Mouse (Mus musculus): ENCODE data around the gene Srpr.

Srpr gene

DNA sequence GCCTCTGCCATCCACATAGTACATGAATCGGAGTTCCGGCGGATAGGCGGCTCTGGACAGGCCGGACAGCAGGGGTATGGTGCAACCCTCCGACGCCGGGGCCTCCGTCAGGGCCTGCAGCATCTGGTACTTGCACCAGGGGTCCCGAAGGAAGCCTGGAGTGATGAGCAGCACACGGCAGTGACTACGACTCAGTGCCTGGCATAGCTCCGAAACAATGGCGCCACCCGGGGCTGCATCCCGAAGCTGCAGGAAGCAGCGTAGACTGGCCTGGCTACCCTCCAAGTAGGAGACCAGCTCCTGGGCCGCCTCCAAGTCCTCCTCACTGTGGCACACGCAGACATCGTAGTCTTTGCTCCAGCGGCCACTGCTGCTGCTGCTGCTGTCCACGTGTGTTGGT lies 11.3 kb upstream of the Srpr start:
- DNase-seq (ENCODE audit: low spot score): no peak

DNA sequence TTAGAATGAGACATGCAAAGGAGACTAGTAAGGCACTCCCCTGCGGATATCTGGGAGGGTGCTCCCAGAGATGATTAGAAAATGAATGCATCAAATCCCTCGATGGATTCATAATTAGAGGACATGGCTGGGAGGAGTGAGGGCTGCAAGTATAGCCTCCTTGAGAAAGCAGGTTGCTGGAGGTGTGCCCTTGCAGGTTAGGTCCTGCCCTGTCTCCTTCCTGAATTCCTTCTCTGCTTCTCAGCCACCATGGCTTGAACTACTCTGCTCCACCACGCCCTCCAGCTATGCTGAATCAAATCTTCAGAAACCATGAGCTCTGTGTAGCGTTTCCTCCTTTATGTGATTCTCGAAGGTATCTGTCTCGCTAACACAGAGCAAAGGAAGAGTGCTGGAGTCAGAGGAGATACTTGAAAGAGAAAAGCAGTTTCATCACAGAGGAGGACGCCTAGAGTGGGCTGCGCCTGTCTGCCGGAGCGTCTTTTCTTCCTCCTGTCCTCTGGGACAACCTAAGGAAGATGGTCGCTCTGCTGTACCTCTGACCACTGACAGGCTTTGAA lies 6.9 kb upstream of the Srpr start:
- no peak for DNase-seq (ENCODE audit: low spot score)

DNA sequence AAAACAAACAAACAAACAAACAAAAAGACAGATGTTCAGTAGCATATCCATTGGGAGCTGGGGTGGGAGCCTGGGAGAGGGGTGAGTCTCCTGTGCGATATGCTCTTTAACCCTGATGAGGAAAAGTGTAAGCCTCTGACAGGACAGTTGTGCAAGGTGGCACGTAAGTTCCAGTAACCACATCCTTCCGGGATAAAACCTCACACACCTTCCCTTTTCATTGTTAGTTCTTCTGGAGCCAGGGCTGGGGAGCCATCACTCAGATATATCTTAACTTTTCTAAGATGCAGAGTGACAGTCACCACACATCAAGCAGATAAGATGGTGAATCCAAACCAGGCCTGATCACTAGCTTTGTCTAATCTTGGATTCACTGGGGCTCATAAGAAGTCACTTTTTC lies 5.9 kb upstream of the Srpr start:
- no peak for DNase-seq (ENCODE audit: low spot score)

DNA sequence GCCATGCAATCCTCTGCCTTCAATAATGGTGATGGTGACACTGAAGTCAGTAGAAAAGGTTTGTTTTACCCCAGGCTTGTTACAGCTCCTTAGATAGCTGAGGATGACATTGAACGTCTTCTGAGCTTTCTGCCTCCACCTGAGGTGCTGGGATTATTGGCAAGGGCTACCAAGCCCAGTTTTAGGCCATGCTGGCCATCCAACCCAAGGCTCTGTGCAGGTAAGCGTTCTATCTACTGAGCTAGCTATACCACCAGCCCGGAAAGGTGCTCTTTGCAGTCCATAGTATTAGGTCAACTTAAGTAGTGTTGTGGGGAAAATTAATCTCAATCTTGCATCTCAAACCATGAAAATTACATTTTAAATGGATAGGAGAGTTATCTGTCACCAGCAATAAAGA lies 2.4 kb upstream of the Srpr start:
- DNase-seq (ENCODE audit: low spot score): no peak

DNA sequence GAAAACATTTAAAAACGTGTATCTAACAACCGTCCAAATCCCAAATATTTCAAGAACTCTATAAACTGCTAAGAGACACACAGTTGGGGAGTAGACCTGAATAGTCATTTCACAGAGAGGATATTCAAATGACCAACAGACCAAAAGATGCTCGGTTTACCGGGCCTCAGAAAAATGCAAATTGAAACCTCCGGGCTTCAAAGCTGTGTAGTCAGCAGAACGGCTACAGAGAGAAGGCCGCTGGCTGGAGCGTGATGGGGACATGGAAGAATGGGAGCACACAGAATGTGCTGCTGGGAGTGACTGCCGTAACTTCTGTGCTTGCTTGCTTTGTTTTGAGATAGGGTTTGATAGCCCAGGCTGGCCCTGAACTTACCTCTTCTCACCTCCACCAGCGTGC lies 1.6 kb upstream of the Srpr start:
- DNase-seq (ENCODE audit: low spot score): no peak

DNA sequence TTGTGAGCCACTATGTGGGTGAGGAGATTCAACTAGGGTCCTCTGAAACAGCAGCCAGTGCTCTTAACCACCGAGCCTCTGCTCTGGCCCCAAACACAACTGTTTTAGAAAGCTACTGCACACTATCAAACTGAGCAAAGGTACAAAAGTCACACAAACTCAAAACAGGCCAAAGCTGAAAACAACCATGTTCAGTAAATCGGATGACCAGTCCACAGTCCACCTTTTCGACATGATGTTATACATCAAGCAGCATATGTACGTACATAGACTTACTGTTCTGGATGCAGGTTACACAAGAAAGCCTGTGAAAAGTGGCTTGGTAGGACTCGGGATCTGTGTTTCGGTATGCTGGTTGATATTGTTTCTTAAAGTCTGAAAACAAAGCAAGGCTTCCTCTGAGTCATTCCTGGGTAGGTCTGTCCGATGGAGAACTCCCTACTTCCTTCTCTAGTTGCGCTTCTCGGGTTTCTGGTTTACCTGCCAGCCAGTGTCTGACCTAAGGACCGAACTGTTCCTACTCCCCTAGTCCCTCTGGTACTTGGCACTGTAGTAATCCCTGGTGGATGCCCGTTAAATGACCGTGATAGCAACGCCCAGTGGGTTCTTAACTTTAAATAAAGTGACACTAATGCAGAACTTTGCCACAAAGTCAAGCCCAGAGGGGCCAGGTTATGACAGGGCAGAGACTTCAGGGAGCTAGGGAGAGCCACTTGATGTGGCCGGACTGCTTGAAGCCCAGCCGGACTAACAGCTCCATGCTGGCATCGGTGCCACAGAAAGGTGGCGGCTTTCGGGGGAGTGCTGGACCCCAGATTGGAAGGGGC lies 817 bp upstream of the Srpr start:
- no peak for DNase-seq (ENCODE audit: low spot score)

DNA sequence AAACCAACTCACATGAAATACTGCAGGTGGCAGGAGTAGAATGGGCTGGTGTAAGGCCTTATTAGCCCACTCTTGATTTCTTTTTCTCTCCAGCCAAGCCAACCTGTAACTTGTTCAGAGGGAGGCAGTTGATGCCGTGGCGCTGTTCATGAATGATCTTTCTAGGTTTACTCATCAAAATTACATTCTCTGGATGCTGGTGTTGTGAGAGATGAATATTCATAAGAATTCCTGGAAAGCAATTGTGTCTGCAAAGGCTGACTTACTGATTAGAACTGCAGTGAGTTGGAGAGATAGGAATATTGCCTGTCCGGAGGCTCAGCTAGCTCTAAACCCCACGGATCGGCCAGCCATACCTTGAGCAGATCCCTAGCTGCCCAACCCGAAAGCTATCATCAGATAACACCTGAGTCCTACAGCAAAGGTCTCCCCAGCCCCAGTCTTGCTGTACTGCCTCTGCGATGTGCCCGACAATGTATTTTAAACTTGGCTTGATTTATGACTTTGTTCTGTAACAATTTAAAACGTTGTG lies 620 bp downstream of the Srpr start:
- DNase-seq (ENCODE audit: low spot score): peak; percentile 74

DNA sequence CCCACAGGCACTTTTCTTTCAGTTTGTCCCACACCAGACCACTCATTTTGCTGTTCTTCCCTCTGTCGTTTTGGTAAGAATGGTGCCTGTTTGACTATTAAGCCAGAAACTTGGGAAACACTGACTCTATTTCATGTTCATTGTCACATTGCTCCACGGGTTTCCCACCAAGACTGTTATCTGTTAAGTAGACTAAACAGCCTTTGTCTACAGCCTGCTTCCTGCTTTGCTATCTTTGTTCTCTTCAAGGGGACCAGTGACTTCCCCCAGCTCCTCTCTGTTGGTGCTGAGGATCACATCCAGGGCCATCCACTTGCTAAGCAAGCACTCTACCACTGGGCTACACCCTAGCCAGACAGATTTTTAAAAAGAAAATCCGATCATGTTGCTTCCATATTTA lies 3.6 kb downstream of the Srpr start:
- DNase-seq (ENCODE audit: low spot score): no peak

DNA sequence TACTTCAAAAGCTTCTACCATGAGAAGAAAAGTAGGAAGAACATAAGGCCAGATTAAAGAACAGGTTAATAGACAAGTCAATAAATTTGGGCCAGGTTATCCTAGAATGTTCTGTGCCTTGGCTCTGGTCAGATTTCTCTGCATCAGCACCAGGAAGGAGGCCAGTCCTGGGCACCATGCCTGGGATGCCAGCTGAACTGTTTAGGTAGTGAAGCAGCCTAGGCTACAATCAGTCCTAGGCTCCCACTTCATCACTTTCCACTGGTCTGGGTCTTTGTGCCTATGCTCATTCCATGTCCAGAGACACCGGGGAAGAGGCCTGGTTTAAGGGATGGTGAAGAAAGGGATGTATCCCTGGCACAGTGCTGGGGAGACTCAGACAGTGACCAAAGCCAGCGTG lies 4.4 kb downstream of the Srpr start:
- no peak for DNase-seq (ENCODE audit: low spot score)

DNA sequence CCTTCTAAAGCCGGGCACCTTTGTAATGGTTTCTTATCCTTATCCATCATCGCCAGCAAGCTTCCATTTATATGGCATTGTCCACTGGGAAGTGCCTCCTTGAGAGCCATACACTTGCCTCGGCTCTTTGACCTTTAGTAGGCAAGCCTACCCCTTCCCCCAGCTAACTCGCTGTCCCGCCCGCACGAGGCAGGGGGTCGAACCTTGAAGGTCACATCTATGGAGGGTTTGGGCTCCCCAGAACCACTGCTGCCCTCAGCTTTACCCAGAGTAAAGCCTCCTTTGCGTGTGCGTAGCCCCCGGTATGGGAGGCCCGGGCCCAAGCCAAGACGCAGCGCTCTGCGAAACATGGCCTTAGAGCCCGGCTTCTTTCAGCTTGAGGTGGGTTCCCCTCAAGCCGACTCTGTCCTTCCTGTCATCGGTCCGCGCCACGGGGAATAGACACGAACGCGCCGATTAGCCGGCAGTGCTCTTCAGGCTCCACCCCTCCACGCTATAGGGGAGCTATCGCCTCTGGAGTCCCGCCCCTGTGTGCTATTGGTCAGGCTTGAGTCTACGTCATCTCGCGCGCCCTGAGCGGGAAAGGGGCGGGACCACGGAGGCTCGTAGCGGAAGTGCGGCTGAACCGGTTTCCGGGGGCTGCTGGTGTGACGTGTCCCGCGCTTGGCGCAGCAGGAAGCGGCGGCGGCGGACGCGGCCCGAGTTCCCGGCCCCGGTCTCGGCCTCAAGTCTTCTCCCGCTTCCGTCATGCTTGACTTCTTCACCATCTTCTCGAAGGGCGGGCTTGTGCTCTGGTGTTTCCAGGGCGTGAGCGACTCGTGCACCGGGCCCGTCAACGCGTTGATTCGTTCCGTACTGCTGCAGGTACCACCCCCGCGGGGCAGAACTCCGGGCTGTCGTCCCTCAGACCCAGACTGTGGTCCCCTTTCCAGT lies 10.8 kb downstream of the Srpr start, which contains the start of gene Foxred1:
Foxred1 (minus strand) TSS at position 514 of the 933 bp plus-strand sequence.
- DNase-seq (ENCODE audit: low spot score): peak; percentile 99

DNA sequence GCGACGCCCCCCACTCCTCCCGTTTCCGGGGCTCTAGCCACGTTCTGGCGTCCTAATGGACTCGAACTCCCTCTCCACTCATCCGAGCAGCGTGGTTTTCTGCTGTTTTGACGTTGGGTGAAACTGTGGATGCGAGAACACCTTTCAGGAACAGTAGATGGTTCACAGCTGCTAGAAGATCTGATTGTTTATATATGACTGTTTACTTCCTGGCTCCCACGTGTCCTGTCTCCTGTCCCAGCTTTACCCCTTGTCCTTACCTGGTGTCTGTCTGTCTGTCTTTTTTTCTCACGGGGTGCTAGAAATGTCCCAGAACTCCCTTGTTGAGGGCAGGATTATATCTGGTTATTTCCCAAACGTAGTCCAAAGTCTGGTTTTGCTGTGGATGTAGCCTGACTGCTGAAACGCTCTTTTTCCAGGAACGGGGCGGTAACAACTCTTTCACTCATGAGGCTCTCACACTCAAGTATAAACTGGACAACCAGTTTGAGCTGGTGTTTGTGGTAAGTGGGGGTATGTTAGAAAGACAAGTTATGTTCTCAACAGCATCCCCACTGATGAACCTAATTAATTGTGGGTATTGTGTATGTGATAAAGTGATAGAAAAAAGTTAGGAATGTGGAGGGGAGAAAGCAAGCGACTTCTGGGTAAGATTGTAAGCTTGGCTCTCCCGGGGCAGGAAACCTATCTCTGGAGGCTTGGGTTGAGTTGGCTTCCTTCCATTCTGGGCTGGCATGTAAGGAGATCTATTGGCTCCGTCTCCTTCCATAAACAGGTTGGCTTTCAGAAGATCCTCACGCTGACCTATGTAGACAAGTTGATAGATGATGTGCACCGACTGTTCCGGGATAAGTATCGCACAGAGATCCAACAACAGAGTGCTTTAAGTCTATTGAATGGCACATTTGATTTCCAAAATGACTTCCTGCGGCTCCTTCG lies 11.9 kb downstream of the Srpr start:
- DNase-seq (ENCODE audit: low spot score): no peak

DNA sequence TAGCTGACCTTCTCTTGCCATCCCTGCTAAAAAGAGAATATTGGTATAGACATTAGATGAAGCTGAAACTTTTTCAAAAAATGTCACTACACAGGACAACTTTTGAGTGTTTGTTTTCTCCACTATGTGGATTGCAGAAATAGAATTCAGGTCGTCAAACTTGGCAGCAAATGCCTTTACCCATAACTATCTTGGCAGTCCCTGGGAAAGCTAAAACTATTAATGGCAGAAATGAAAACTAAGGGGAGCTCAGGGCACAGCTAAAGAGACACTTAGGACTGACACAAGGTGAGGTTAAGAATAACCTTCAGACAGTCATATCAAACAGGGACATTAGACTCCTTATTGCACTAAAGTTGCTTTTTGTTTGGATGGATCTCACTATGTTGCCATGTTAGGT lies 18.0 kb downstream of the Srpr start:
- no peak for DNase-seq (ENCODE audit: low spot score)

DNA sequence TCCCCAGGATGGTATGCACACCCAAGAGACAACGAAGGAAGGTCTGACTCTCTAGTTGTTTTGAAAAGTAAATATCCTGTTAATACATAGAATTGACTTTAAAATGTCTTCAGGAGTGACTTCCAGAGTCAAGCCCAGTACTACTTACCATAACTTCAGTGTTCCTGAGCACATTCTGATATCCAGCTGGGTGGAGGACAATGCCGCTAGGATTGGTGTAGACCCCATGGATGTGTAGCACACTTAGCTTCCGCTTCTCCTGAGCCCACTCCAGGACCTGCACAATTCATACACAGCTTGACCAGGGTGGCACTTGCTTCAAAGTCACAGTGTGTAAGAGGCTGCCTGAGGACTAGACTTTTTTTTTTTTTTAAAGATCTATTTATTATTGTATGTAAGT lies 23.5 kb downstream of the Srpr start:
- no peak for DNase-seq (ENCODE audit: low spot score)

DNA sequence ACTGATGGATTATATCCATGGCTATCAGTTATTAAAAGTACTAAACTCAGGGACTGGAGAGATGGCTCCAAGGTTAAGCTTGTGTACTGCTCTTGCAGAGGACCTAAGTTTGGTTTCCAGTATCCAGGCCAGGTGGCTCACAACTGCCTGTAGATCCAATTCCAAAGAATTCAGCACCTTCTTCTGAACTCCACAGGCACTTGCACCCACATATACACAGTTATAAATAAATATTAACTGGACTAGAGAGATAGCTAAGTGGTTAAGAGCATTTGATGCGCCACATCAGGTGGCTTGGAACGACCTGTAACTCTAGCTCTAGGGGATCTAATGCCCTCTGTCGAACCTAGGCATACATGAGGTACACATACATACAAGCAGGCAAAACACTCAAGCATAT lies 28.7 kb downstream of the Srpr start:
- no peak for DNase-seq (ENCODE audit: low spot score)

DNA sequence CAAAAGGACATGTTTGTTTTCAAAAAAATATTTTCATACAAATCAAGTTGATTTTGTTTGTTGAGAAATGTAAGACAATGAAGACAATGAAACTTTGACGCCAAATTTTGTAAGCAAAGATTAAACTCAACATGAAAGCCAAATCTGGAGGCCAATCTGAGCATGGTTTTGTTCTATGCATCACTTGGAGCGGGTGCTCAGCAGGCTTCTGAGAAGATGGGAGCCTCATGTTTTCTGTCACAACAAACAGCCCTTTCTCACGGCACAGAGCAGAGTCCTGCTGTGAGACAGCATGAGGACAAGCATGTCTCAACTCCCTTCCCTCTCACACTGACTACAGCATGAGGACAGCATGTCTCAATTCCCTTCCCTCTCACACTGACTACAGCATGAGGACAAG lies 36.0 kb downstream of the Srpr start:
- no peak for DNase-seq (ENCODE audit: low spot score)

DNA sequence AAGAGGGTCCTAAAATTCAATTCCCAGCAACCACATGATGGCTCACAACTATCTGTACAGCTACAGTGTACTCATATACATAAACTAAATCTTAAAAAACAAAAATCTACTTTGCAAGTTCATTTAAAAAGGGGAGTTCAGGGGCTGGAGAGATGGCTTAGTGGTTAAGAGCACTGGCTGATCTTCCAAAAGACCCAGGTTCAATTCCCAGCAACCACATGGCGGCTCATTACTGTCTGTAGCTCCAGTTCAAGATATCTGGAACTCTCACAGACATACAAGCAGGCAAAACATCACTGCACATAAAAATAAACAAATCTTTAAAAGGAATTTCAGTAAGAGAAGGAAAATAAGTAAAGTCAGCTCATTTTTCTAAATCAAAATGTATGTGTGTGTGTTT lies 38.4 kb downstream of the Srpr start:
- DNase-seq (ENCODE audit: low spot score): no peak

DNA sequence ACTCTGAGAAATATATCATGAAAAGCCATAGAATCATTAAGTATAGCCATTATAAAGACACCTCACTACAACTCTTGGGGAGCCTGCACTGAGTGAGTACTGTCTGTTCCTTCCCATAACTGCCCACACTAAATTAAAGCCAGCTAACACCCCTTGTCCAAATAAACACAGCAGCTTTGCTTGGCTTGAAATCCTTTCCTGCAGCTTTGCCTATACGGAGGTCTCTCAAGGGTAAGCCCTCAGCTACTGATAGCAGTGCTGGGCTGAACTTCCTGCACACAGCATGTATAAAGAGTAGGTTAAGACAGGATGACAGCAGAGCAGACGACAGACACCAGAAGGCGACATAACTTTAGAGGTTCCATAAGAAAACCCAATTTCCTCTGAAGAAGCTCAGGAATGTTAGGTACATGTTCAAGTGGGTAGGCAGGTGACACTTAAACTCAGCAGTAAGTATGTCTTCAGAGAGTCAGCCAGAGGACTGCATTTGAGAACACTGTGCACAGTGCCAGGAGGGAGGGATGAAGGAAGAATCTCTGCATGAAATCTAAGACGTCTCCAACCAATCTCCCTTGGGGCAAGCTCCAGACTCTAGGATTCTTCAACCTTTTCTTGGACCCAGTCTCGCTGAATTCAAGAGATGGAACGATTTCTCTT lies 39.1 kb downstream of the Srpr start:
- no peak for DNase-seq (ENCODE audit: low spot score)

DNA sequence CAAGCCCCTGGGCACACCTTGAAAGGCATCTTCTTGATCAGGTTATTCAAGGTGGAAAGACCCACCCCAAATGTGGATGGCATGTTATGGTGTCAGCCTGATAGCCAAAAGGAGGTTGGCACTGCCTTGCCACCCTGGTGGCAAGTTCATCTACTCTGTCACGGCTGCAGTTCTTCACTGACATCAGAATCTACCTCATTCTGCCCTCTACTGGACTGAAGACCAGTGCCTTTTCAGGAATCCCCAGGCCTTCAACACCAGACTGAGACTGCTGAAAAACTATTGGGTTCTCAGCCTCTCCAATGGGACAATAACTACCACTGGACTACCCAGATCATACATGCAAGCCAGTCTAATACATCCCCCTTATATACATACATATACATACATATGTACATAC lies 39.8 kb downstream of the Srpr start:
- DNase-seq (ENCODE audit: low spot score): no peak

DNA sequence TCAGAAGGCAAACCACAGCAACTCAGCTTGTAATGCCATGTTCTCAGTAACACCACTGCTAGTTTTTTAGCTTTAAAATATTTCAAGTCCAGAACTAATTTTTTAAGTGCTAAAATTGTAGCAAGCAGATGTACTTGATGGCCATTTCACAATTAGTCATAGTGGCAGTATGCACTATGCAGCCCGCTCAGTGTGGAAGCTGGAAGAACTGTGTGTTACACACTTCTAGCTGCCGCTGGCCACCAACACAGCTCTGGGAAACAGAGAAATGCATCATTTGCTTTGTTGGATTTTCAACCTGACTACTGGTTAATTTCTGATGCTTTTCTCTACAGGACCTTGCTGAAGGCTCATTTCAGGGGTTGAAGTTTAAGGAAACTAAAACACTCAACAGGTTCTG lies 47.4 kb downstream of the Srpr start:
- no peak for DNase-seq (ENCODE audit: low spot score)

DNA sequence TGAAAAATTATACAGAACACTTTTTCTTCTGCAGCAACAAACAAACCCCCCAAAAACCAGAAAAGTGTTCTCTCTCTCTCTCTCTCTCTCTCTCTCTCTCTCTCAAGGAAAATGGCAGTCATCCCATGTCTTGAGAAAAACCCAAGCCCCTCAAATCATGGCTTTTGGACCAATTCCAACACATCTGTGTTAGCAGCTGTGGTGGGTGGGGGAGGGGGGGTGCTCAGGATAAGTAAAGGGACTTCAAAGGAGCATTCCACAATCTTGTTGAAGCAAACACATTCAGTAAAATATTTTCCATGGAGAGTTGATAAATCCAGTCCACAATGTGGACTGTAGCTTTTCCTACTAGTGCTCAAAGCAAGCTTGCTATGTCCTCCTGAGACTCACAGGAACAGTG lies 49.5 kb downstream of the Srpr start:
- DNase-seq (ENCODE audit: low spot score): no peak

DNA sequence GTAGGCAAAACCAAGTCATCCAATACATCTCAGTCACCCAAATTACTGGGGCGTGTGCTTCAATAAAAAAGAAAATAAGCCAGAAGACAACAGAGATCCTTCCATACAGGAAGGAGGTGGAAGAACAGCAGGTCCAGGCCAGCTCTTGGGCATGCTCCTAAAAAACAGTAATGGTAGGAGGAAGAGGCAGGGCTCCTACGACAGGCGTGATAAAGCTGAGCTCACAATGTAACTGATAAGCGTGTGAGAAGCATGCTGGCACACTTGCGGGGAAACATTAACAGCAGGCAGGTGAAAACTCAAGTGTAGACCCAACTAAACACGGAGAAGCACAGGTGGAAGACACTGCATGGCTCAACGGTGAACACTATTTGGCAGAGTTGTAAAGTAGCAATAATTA lies 57.4 kb downstream of the Srpr start:
- no peak for DNase-seq (ENCODE audit: low spot score)

Data from c-Kit-positive CD71-positive TER-119-positive erythroid progenitor cells, embryonic 14.5 days (primary cell).